Mouse (Mus musculus): ENCODE results near the gene Zdhhc11.
"Not testable (repeated sequence)": the region's sequence is repeated elsewhere in the genome, so short reads cannot be mapped to it uniquely, and the experiment has no call there.

Zdhhc11 gene

GRCm38 (mm10) chr13:74006881-74007280 lies 43.2 kb downstream of the Zdhhc11 start:
- not testable (repeated sequence) for DNase-seq (ENCODE audit: low spot score in 2 of 2)

GRCm38 (mm10) chr13:74008216-74008615 lies 44.6 kb downstream of the Zdhhc11 start:
- DNase-seq (ENCODE audit: low spot score in 2 of 2): not testable (repeated sequence)

GRCm38 (mm10) chr13:74008948-74009718 lies 45.5 kb downstream of the Zdhhc11 start, which contains the start of gene Tppp:
TSS of gene Tppp (plus strand) at chr13:74009407.
- DNase-seq (ENCODE audit: low spot score in 2 of 2): peak; percentile 91

GRCm38 (mm10) chr13:74009791-74010614 lies 46.4 kb downstream of the Zdhhc11 start:
- peak; percentile 80 for DNase-seq (ENCODE audit: low spot score in 2 of 2)

GRCm38 (mm10) chr13:74010678-74011077 lies 47.0 kb downstream of the Zdhhc11 start:
- DNase-seq (ENCODE audit: low spot score in 2 of 2): peak; percentile 44 to 48

GRCm38 (mm10) chr13:74015908-74016307 lies 52.3 kb downstream of the Zdhhc11 start:
- DNase-seq (ENCODE audit: low spot score in 2 of 2): no peak

GRCm38 (mm10) chr13:74017426-74017825 lies 53.8 kb downstream of the Zdhhc11 start:
- no peak for DNase-seq (ENCODE audit: low spot score in 2 of 2)

GRCm38 (mm10) chr13:74019006-74019405 lies 55.4 kb downstream of the Zdhhc11 start:
- not testable (repeated sequence) for DNase-seq (ENCODE audit: low spot score in 2 of 2)

GRCm38 (mm10) chr13:74025151-74026081 lies 61.8 kb downstream of the Zdhhc11 start:
- no peak for DNase-seq (ENCODE audit: low spot score in 2 of 2)

GRCm38 (mm10) chr13:74026215-74026614 lies 62.6 kb downstream of the Zdhhc11 start:
- no peak for DNase-seq (ENCODE audit: low spot score in 2 of 2)

GRCm38 (mm10) chr13:74028116-74028515 lies 64.5 kb downstream of the Zdhhc11 start:
- DNase-seq (ENCODE audit: low spot score in 2 of 2): no peak

GRCm38 (mm10) chr13:74029013-74029412 lies 65.4 kb downstream of the Zdhhc11 start:
- DNase-seq (ENCODE audit: low spot score in 2 of 2): no peak

GRCm38 (mm10) chr13:74030691-74031090 lies 67.0 kb downstream of the Zdhhc11 start:
- DNase-seq (ENCODE audit: low spot score in 2 of 2): no peak

GRCm38 (mm10) chr13:74031133-74031532 lies 67.5 kb downstream of the Zdhhc11 start:
- no peak for DNase-seq (ENCODE audit: low spot score in 2 of 2)

GRCm38 (mm10) chr13:74034756-74035155 lies 71.1 kb downstream of the Zdhhc11 start:
- no peak for DNase-seq (ENCODE audit: low spot score in 2 of 2)

- no peak for DNase-seq (ENCODE audit: low spot score in 2 of 2)
Measured at GRCm38 (mm10) chr13:74035776-74036175, 72.1 kb downstream of the Zdhhc11 start.

- DNase-seq (ENCODE audit: low spot score in 2 of 2): no peak
Measured at GRCm38 (mm10) chr13:74039926-74040325, 76.3 kb downstream of the Zdhhc11 start.

Measured in frontal cortex, postnatal 10 days (tissue).